ENCODE assay signal across 11 mouse cellular contexts in genomic region chr11:101164351-101164665, GRCm38 (mm10). TPM values are rescaled to one million over a fixed set of nuclear protein-coding genes. Genes with fewer than 3 reads are reported as not detected.
A peak's percentile ranks its signal among the peaks of the same experiment; 100 is the strongest.
DNase-seq lines count a peak whose midpoint lies in the region; ATAC-seq and TF ChIP-seq lines count a peak whose summit lies in the region.
"Had no signal": no experiment of that assay in that cellular context is flagged by ENCODE, and none has a peak within 500 bp of the region (broad histone marks: within the 10 kb centered on the region; RNA-seq: fewer than 3 reads in every experiment).

No protein-coding gene starts in this region.

- no peak for ATAC-seq in heart, embryonic 13.5 days (ENCODE audit: extremely low read depth, insufficient number of reproducible peaks, low FRiP score, low TSS enrichment)
- no peak for ATAC-seq in hindbrain, embryonic 12.5 days (ENCODE audit: low FRiP score)
- no peak for ATAC-seq in midbrain, embryonic 11.5 days (ENCODE audit: low FRiP score)

- no peaks in the 10 kb centered on the region for H3K9me3 ChIP-seq in heart, embryonic 13.5 days
- H3K9me3 ChIP-seq in hindbrain, embryonic 12.5 days (replicated peaks): no peaks in the 10 kb centered on the region
- H3K9me3 ChIP-seq in midbrain, embryonic 11.5 days (ENCODE audit: control insufficient read depth, low read length): no peaks in the 10 kb centered on the region

- TF ChIP-seq POLR2A in bone marrow macrophage, adult 2 months (IDR thresholded peaks at IDR 0.05; ENCODE audit: borderline replicate concordance, low read depth, low read length): no peak

- H3K36me3 ChIP-seq in heart, embryonic 13.5 days: peaks cover 72% of the 10 kb centered on the region
- H3K36me3 ChIP-seq in hindbrain, embryonic 12.5 days: peaks cover 27% of the 10 kb centered on the region
- H3K36me3 ChIP-seq in midbrain, embryonic 11.5 days (ENCODE audit: control insufficient read depth, insufficient read depth, low read length): no peaks in the 10 kb centered on the region

- TF ChIP-seq CTCF in bone marrow macrophage, adult 2 months (IDR thresholded peaks at IDR 0.05; ENCODE audit: low read depth, low read length): no peak

- H3K27me3 ChIP-seq in heart, embryonic 13.5 days (replicated peaks): peaks cover 73% of the 10 kb centered on the region
- peaks cover 89% of the 10 kb centered on the region for H3K27me3 ChIP-seq in hindbrain, embryonic 12.5 days
- peaks cover 72% of the 10 kb centered on the region for H3K27me3 ChIP-seq in midbrain, embryonic 11.5 days (ENCODE audit: control insufficient read depth, insufficient read depth, low read length)

- DNase-seq in heart, postnatal 25 days (ENCODE audit: low spot score): no peak
- DNase-seq in midbrain, embryonic 11.5 days (ENCODE audit: low spot score, missing footprints): peak; percentile 92
- DNase-seq in yolk sac, embryonic 10.5 days (ENCODE audit: low spot score): no peak
- DNase-seq in right cerebral cortex, postnatal 25 days: no peak
- no peak for DNase-seq in kidney, postnatal 14 days
- DNase-seq: gastrocnemius, postnatal 10 days; lung, postnatal 4 days had no signal

- H3K4me3 ChIP-seq in heart, embryonic 13.5 days: peak overlapping the region; percentile 42
- peak overlapping the region; percentile 19 for H3K4me3 ChIP-seq in bone marrow macrophage, adult 2 months (ENCODE audit: insufficient read depth, low read length)
- H3K4me3 ChIP-seq in hindbrain, embryonic 12.5 days: peak overlapping the region; percentile 32
- peak overlapping the region; percentile 21 for H3K4me3 ChIP-seq in midbrain, embryonic 11.5 days (ENCODE audit: low read depth, low read length)

- H3K27ac ChIP-seq in heart, embryonic 13.5 days (replicated peaks): no peak overlapping the region
- H3K27ac ChIP-seq in bone marrow macrophage, adult 2 months (ENCODE audit: insufficient read depth, low read depth, low read length): no peak overlapping the region
- no peak overlapping the region for H3K27ac ChIP-seq in hindbrain, embryonic 12.5 days
- no peak overlapping the region for H3K27ac ChIP-seq in midbrain, embryonic 11.5 days (ENCODE audit: low read depth, low read length)

- H3K4me1 ChIP-seq in heart, embryonic 13.5 days: peaks cover 33% of the 10 kb centered on the region
- H3K4me1 ChIP-seq in bone marrow macrophage, adult 2 months (ENCODE audit: control insufficient read depth, insufficient read depth, low read length): peaks cover 15% of the 10 kb centered on the region
- H3K4me1 ChIP-seq in hindbrain, embryonic 12.5 days: peaks cover 21% of the 10 kb centered on the region
- peaks cover 4% of the 10 kb centered on the region for H3K4me1 ChIP-seq in midbrain, embryonic 11.5 days (ENCODE audit: control insufficient read depth, insufficient read depth, low read length)

- intact Hi-C loops in heart, postnatal 25 days (cut with DNase I): no loop called here

- 33% methylated on average over 21 of the region's 21 CpGs for WGBS in heart, embryonic 13.5 days
- WGBS in hindbrain, embryonic 12.5 days: 3% methylated on average over 21 of the region's 21 CpGs
- 2% methylated on average over 21 of the region's 21 CpGs for WGBS in midbrain, embryonic 11.5 days

- H3K4me2 ChIP-seq in heart, embryonic 13.5 days: peak overlapping the region; percentile 70
- H3K4me2 ChIP-seq in hindbrain, embryonic 12.5 days (replicated peaks): peak overlapping the region; percentile 48
- H3K4me2 ChIP-seq in midbrain, embryonic 11.5 days: peak overlapping the region; percentile 40

- peak overlapping the region; percentile 70 for H3K9ac ChIP-seq in heart, embryonic 13.5 days
- peak overlapping the region; percentile 51 for H3K9ac ChIP-seq in hindbrain, embryonic 12.5 days
- 0 out of 2 replicates have a peak overlapping the region, but pooled peaks have one; percentile 24 for H3K9ac ChIP-seq in midbrain, embryonic 11.5 days (ENCODE audit: low read length)

RNA-seq across cellular contexts. Expression of gene Cntnap1, which starts 6.0 kb away (rescaled TPM):
- 0.52 and 0.55 TPM in 2 replicates for polyA plus RNA-seq in heart, embryonic 13.5 days (2015; fragmentation: Nextera tagmentation; extraction: Ambion mirVana)
- 1 to 10 TPM; 1.7 to 2.4 TPM for total RNA-seq in heart, postnatal 25 days (2021)
- 2.5 and 3.2 TPM in 2 replicates for polyA plus RNA-seq in bone marrow macrophage, adult 2 months (2012; ENCODE audit: insufficient read depth, insufficient read length, missing spikeins)
- polyA plus RNA-seq in hindbrain, embryonic 12.5 days (2016; fragmentation: Nextera tagmentation; extraction: Ambion mirVana): 0.97 and 1.2 TPM in 2 replicates
- polyA plus RNA-seq in midbrain, embryonic 11.5 days (2014; fragmentation: Nextera tagmentation; extraction: Ambion mirVana): 0.30 and 0.32 TPM in 2 replicates
- total RNA-seq: MEL had no signal

RNA-seq across cellular contexts. Expression of gene Plekhh3, which starts 6.8 kb away (rescaled TPM):
- 7.6 and 8.5 TPM in 2 replicates for polyA plus RNA-seq in heart, embryonic 13.5 days (2015; fragmentation: Nextera tagmentation; extraction: Ambion mirVana)
- 10 to 100 TPM; 24.5 to 28.5 TPM for total RNA-seq in heart, postnatal 25 days (2021)
- 4.3 and 6.4 TPM in 2 replicates for polyA plus RNA-seq in bone marrow macrophage, adult 2 months (2012; ENCODE audit: insufficient read depth, insufficient read length, missing spikeins)
- polyA plus RNA-seq in hindbrain, embryonic 12.5 days (2016; fragmentation: Nextera tagmentation; extraction: Ambion mirVana): 14.3 and 15.4 TPM in 2 replicates
- polyA plus RNA-seq in midbrain, embryonic 11.5 days (2014; fragmentation: Nextera tagmentation; extraction: Ambion mirVana): 5.8 and 7.2 TPM in 2 replicates

RNA-seq across cellular contexts. Expression of gene Tubg2, which starts 8.6 kb away (rescaled TPM):
- polyA plus RNA-seq in heart, embryonic 13.5 days (2015; fragmentation: Nextera tagmentation; extraction: Ambion mirVana): 3.1 and 4.3 TPM in 2 replicates
- total RNA-seq in heart, postnatal 25 days (2021): 1 to 10 TPM; 2.5 to 3.9 TPM
- not detected in 2 replicates for polyA plus RNA-seq in bone marrow macrophage, adult 2 months (2012; ENCODE audit: insufficient read depth, insufficient read length, missing spikeins)
- polyA plus RNA-seq in hindbrain, embryonic 12.5 days (2016; fragmentation: Nextera tagmentation; extraction: Ambion mirVana): 10.4 and 12.9 TPM in 2 replicates
- polyA plus RNA-seq in midbrain, embryonic 11.5 days (2014; fragmentation: Nextera tagmentation; extraction: Ambion mirVana): 3.4 and 5.1 TPM in 2 replicates
- total RNA-seq: MEL had no signal

RNA-seq across cellular contexts. Expression of gene Ccr10, which starts 10.9 kb away (rescaled TPM):
- 0.19 and 0.33 TPM in 2 replicates for polyA plus RNA-seq in heart, embryonic 13.5 days (2015; fragmentation: Nextera tagmentation; extraction: Ambion mirVana)
- total RNA-seq in heart, postnatal 25 days (2021): under 1 TPM in 1 of 2 experiments, not detected in 1; 0.14 TPM
- not detected in 2 replicates for polyA plus RNA-seq in bone marrow macrophage, adult 2 months (2012; ENCODE audit: insufficient read depth, insufficient read length, missing spikeins)
- polyA plus RNA-seq in hindbrain, embryonic 12.5 days (2016; fragmentation: Nextera tagmentation; extraction: Ambion mirVana): 0.23 and 0.61 TPM in 2 replicates
- polyA plus RNA-seq in midbrain, embryonic 11.5 days (2014; fragmentation: Nextera tagmentation; extraction: Ambion mirVana): not detected in 2 replicates
- total RNA-seq: gastrocnemius, postnatal 10 days; MEL had no signal

RNA-seq across cellular contexts. Expression of gene Tubg1, which starts 44.6 kb away (rescaled TPM):
- polyA plus RNA-seq in heart, embryonic 13.5 days (2015; fragmentation: Nextera tagmentation; extraction: Ambion mirVana): 77.2 and 83.0 TPM in 2 replicates
- 10 to 100 TPM; 24.4 to 27.3 TPM for total RNA-seq in heart, postnatal 25 days (2021)
- polyA plus RNA-seq in bone marrow macrophage, adult 2 months (2012; ENCODE audit: insufficient read depth, insufficient read length, missing spikeins): 13.3 and 18.6 TPM in 2 replicates
- polyA plus RNA-seq in hindbrain, embryonic 12.5 days (2016; fragmentation: Nextera tagmentation; extraction: Ambion mirVana): 81.6 and 83.2 TPM in 2 replicates
- 96.3 and 108 TPM in 2 replicates for polyA plus RNA-seq in midbrain, embryonic 11.5 days (2014; fragmentation: Nextera tagmentation; extraction: Ambion mirVana)
